Mouse (Mus musculus): ENCODE results near the gene Lrp2bp.

The Lrp2bp gene

DNA sequence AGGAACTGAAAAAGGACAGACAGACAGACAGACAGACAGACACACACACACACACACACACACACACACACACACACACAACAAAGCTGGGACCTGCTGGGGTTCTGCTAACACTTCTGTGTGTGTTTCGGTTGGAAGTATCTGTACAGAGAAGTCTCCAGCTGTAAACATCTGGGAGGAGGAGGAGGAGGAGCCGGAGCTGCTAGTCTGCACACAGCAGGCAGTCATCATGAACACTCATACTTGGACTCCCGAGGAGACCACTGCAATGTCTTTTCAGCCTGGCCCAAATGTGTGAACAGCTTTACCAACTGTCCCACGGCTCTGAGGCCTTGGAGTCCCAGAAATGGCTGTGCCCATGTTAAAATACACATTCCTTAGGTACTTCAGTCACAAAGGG is 25.3 kb downstream of the Lrp2bp start:
- no peak for DNase-seq (ENCODE audit: low spot score in 2 of 2)

DNA sequence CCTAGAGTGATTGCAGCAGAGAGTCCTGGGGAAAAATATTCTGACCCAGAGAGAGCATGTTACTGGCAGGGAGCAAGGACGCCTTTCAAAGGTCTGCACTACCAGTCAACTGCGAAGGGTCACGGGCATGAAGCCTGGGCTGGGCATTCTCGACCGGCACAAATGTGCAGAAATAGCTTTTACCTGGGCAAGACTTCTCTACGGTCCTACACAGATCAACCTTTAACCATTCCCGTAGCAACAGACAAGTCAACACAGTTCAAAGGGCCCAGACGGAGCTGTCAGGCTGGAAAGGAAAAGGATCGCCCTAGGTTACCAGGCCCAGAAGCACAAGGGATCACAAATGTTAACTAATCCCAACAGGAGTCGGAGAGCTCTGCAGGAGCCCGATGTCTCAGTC is 37.1 kb downstream of the Lrp2bp start:
- no peak for DNase-seq (ENCODE audit: low spot score in 2 of 2)

- no peak for DNase-seq (ENCODE audit: low spot score in 2 of 2)
Observed at GRCm38 (mm10) chr8:46039666-46040065, 40.6 kb downstream of the Lrp2bp start.

GRCm38 (mm10) chr8:46040260-46040659 is 41.2 kb downstream of the Lrp2bp start:
- no peak for DNase-seq (ENCODE audit: low spot score in 2 of 2)

DNA sequence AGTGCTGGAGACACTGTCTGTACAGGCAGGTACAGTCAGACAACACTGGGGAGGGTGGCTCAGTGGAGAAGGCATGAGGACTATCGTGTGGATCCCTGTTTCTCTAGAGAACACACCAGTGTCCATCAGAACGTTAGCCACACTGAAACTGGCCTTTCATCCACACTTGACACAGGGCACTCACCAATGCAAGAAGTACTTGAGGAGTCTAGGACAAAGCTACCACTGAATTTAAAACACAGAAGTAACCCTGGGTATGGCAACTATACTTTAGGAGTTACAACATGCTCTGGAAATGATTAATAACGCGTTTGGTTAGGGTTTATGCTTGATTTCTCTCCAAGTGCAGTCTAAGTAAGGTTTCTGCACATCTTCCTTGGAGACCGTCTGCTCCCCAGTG is 73.7 kb downstream of the Lrp2bp start:
- DNase-seq (ENCODE audit: low spot score in 2 of 2) = no peak

GRCm38 (mm10) chr8:46073540-46074140 is 74.5 kb downstream of the Lrp2bp start:
- DNase-seq (ENCODE audit: low spot score in 2 of 2) = no peak

DNA sequence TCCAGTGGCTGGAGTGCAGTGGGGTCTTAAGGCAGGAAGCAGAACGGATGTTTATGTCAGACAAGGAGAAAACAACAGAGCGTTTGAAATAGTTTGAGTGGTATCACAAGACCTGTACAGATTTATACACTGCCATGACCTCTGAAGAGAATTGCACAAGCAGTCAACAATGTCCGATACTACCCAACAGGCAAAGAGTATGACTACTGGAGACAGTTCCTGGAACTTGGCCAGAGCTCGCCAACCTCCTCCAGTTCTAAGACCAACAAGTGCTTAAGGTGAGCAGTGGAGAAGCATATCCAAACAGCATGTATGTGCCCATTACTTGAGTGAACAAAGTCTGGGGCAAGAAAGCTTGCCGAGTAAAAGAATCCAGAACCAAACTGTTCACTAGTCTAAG is 76.1 kb downstream of the Lrp2bp start:
- DNase-seq (ENCODE audit: low spot score in 2 of 2) = no peak

- no peak for DNase-seq (ENCODE audit: low spot score in 2 of 2)
Observed at GRCm38 (mm10) chr8:46078866-46079265, 79.8 kb downstream of the Lrp2bp start.

Data from frontal cortex, postnatal 10 days (tissue).